Mouse (Mus musculus) testis, adult 2 months (tissue): ENCODE data around the gene Trpc4.

Experiments
- CTCF ChIP-seq: fragments of 200-500 bp; IDR thresholded peaks from 2 replicates; pipeline ENCODE4 v1.5.1; 2012; ENCODE audit warnings: low read depth, mild to moderate bottlenecking, inconsistent platforms, low read length, moderate library complexity; ENCODE audit not compliant: control insufficient read depth, insufficient read depth, insufficient replicate concordance
- POLR2A ChIP-seq: fragments of 200-500 bp; IDR thresholded peaks from 2 replicates; pipeline ENCODE4 v1.6.1; 2012; ENCODE audit warnings: low read depth, mild to moderate bottlenecking, inconsistent platforms, low read length, moderate library complexity; ENCODE audit not compliant: control insufficient read depth

- TF ChIP-seq POLR2A (no peak), CTCF (no peak)
Observed at GRCm38 (mm10) chr3:54314055-54314454, 158.2 kb downstream of the Trpc4 start.
